Mouse (Mus musculus) heart, embryonic 16.5 days (tissue): ENCODE measurements around the gene Dars. TPM values are rescaled to one million over a fixed set of nuclear protein-coding genes. Genes with fewer than 3 reads are reported as not detected.
A peak's percentile ranks its signal among the peaks of the same experiment; 100 is the strongest.

Experiments
- ATAC-seq: fragments of 200-750 bp; cut with Nextera tagmentation; replicated peaks from 2 replicates; pipeline ENCODE4 v1.8.0; 2017; ENCODE audit warnings: moderate number of reproducible peaks; ENCODE audit not compliant: insufficient read depth, low FRiP score; ENCODE audit errors: extremely low read depth
- H3K27ac ChIP-seq: fragments of 300-500 bp; sonication (generic); 2 replicates; pipeline ENCODE4 v1.5.1; 2014; ENCODE audit warnings: mild to moderate bottlenecking, low read length, control low read depth, moderate library complexity
- H3K27me3 ChIP-seq: fragments of 300-500 bp; sonication (generic); 2 replicates; pipeline ENCODE4 v1.6.1; 2014; ENCODE audit warnings: low read length, mixed read lengths; ENCODE audit not compliant: control insufficient read depth, insufficient read depth
- H3K36me3 ChIP-seq: fragments of 300-500 bp; sonication (generic); 2 replicates; pipeline ENCODE4 v1.6.1; 2014; ENCODE audit not compliant: control insufficient read depth, insufficient read depth
- H3K4me1 ChIP-seq: fragments of 300-500 bp; sonication (generic); 2 replicates; pipeline ENCODE4 v1.6.1; 2014; ENCODE audit warnings: low read length, mixed read lengths; ENCODE audit not compliant: control insufficient read depth, insufficient read depth
- H3K4me2 ChIP-seq: fragments of 300-500 bp; sonication (generic); 2 replicates; pipeline ENCODE4 v1.6.1; 2014; ENCODE audit warnings: low read depth, mild to moderate bottlenecking, control low read depth, low read length
- H3K4me3 ChIP-seq: fragments of 300-500 bp; sonication (generic); 2 replicates; pipeline ENCODE4 v1.5.1; 2014; ENCODE audit warnings: mild to moderate bottlenecking, control low read depth, low read length
- H3K9ac ChIP-seq: fragments of 300-500 bp; sonication (generic); 2 replicates; pipeline ENCODE4 v1.6.1; 2014; ENCODE audit warnings: low read length, control low read depth
- H3K9me3 ChIP-seq: fragments of 300-500 bp; sonication (generic); replicated peaks from 2 replicates; pipeline ENCODE4 v1.6.1; 2016; ENCODE audit warnings: low read length; ENCODE audit not compliant: control insufficient read depth
- WGBS: fragments of 180-500 bp; shearing (Covaris S2); extraction: QIAGEN DNeasy Blood & Tissue Kit; methylation state at CpG from one replicate; pipeline ENCODE4 v1.1.7; 2014; 5-methylcytosine and 5-hydroxymethylcytosine counted together
- polyA plus RNA-seq: library from polyadenylated mRNA; unstranded; fragments of >200 nt; fragmentation: Nextera tagmentation; extraction: Ambion mirVana; gene quantifications from 2 replicates; pipeline ENCODE4 v1.2.1, GENCODE M21; 2015

Gene Dars
- polyA plus RNA-seq, 1 experiment from 2014 or later: 121 TPM

- WGBS: 73% methylated on average over 5 of the region's 5 CpGs
- 0 out of 2 replicates have a peak, but pooled peaks have one; percentile 18 for ATAC-seq
- H3K9me3 ChIP-seq: no peaks in the 10 kb centered on the region
- H3K4me1 ChIP-seq: peaks cover 5% of the 10 kb centered on the region; the same call in 1 of the 2 replicates
- no peak overlapping the region for H3K9ac ChIP-seq
- H3K4me2 ChIP-seq: no peak overlapping the region
- H3K27ac ChIP-seq: no peak overlapping the region
- no peaks in the 10 kb centered on the region for H3K36me3 ChIP-seq
- H3K27me3 ChIP-seq: no peaks in the 10 kb centered on the region
- no peak overlapping the region for H3K4me3 ChIP-seq
Observed at GRCm38 (mm10) chr1:128438526-128438925, 21.4 kb upstream of the Dars start.

GRCm38 (mm10) chr1:128437276-128437675, 20.1 kb upstream of the Dars start:
- no peak for ATAC-seq
- Histone ChIP-seq H3K36me3 (no peaks in the 10 kb centered on the region), H3K9ac (no peak overlapping the region), H3K27ac (no peak overlapping the region), H3K4me1 (peaks cover 5% of the 10 kb centered on the region; the same call in 1 of the 2 replicates), H3K27me3 (no peaks in the 10 kb centered on the region), H3K4me3 (no peak overlapping the region), H3K9me3 (no peaks in the 10 kb centered on the region), H3K4me2 (no peak overlapping the region)
- WGBS: 47% methylated on average over 1 of the region's 1 CpGs

- Histone ChIP-seq H3K27me3 (no peaks in the 10 kb centered on the region), H3K27ac (no peak overlapping the region), H3K36me3 (no peaks in the 10 kb centered on the region), H3K9me3 (no peaks in the 10 kb centered on the region), H3K9ac (no peak overlapping the region), H3K4me2 (no peak overlapping the region), H3K4me3 (no peak overlapping the region), H3K4me1 (peaks cover 3% of the 10 kb centered on the region; the same call in 1 of the 2 replicates)
- no peak for ATAC-seq
- 81% methylated on average over 3 of the region's 3 CpGs for WGBS
Observed at GRCm38 (mm10) chr1:128436015-128436414, 18.8 kb upstream of the Dars start.

- 51% methylated on average over 4 of the region's 4 CpGs for WGBS
- H3K9me3 ChIP-seq: no peaks in the 10 kb centered on the region
Observed at GRCm38 (mm10) chr1:128435551-128435950, 18.4 kb upstream of the Dars start.

GRCm38 (mm10) chr1:128424928-128425327, 7.8 kb upstream of the Dars start:
- WGBS: 71% methylated on average over 3 of the region's 3 CpGs
- no peak overlapping the region for H3K27ac ChIP-seq
- H3K36me3 ChIP-seq: no peaks in the 10 kb centered on the region

More at GRCm38 (mm10) chr1:128435551-128435950, 18.4 kb upstream of the Dars start:
- H3K27ac ChIP-seq: no peak overlapping the region
- H3K4me3 ChIP-seq: no peak overlapping the region
- H3K9ac ChIP-seq: no peak overlapping the region
- H3K4me2 ChIP-seq: no peak overlapping the region
- no peaks in the 10 kb centered on the region for H3K36me3 ChIP-seq
- H3K27me3 ChIP-seq: no peaks in the 10 kb centered on the region
- H3K4me1 ChIP-seq: peaks cover 2% of the 10 kb centered on the region; the same call in 1 of the 2 replicates
- no peak for ATAC-seq

GRCm38 (mm10) chr1:128417533-128417888, 343 bp upstream of the Dars start:
- peak overlapping the region; percentile 97 for H3K27ac ChIP-seq
- peaks cover 10% of the 10 kb centered on the region for H3K36me3 ChIP-seq
- H3K27me3 ChIP-seq: no peaks in the 10 kb centered on the region
- ATAC-seq: peak; percentile 26; the same call in 1 of the 2 replicates
- 0 out of 2 replicates have a peak, but pooled peaks cover 3% of the 10 kb centered on the region for H3K4me1 ChIP-seq
- no peak overlapping the region; the same call in 1 of the 2 replicates for H3K9ac ChIP-seq
- 37% methylated on average over 5 of the region's 5 CpGs for WGBS
- H3K9me3 ChIP-seq: no peaks in the 10 kb centered on the region
- H3K4me3 ChIP-seq: peak overlapping the region; percentile 84
- H3K4me2 ChIP-seq: peak overlapping the region; percentile 76

More at GRCm38 (mm10) chr1:128424928-128425327, 7.8 kb upstream of the Dars start:
- H3K27me3 ChIP-seq: no peaks in the 10 kb centered on the region
- H3K4me2 ChIP-seq: no peak overlapping the region
- H3K9ac ChIP-seq: no peak overlapping the region
- H3K4me3 ChIP-seq: no peak overlapping the region
- H3K4me1 ChIP-seq: no peaks in the 10 kb centered on the region
- ATAC-seq: no peak
- no peaks in the 10 kb centered on the region for H3K9me3 ChIP-seq

GRCm38 (mm10) chr1:128411141-128411540, 6.0 kb downstream of the Dars start:
- Histone ChIP-seq H3K9me3 (no peaks in the 10 kb centered on the region), H3K4me3 (no peak overlapping the region), H3K36me3 (peaks cover 22% of the 10 kb centered on the region), H3K4me1 (no peaks in the 10 kb centered on the region), H3K27me3 (no peaks in the 10 kb centered on the region), H3K9ac (no peak overlapping the region), H3K4me2 (no peak overlapping the region), H3K27ac (no peak overlapping the region)
- no peak for ATAC-seq
- WGBS: 91% methylated on average over 5 of the region's 5 CpGs

- Histone ChIP-seq H3K27ac (no peak overlapping the region), H3K4me3 (no peak overlapping the region), H3K9me3 (no peaks in the 10 kb centered on the region), H3K9ac (no peak overlapping the region), H3K4me2 (no peak overlapping the region), H3K4me1 (no peaks in the 10 kb centered on the region), H3K36me3 (peaks cover 28% of the 10 kb centered on the region), H3K27me3 (no peaks in the 10 kb centered on the region)
- 51% methylated on average over 1 of the region's 1 CpGs for WGBS
- ATAC-seq: no peak
Observed at GRCm38 (mm10) chr1:128406846-128407245, 10.3 kb downstream of the Dars start.

GRCm38 (mm10) chr1:128405675-128406074, 11.5 kb downstream of the Dars start:
- no peaks in the 10 kb centered on the region for H3K27me3 ChIP-seq
- H3K4me3 ChIP-seq: no peak overlapping the region
- no peak overlapping the region for H3K9ac ChIP-seq
- H3K9me3 ChIP-seq: no peaks in the 10 kb centered on the region
- H3K4me2 ChIP-seq: no peak overlapping the region
- H3K27ac ChIP-seq: no peak overlapping the region
- H3K4me1 ChIP-seq: no peaks in the 10 kb centered on the region
- ATAC-seq: no peak
- H3K36me3 ChIP-seq: peaks cover 27% of the 10 kb centered on the region
- 49% methylated on average over 1 of the region's 1 CpGs for WGBS
